Mouse (Mus musculus) intestine, embryonic 15.5 days (tissue): ENCODE measurements around the gene Tmem169. TPM values are rescaled to one million over a fixed set of nuclear protein-coding genes. Genes with fewer than 3 reads are reported as not detected.
"Not testable (repeated sequence)": the region's sequence is repeated elsewhere in the genome, so short reads cannot be mapped to it uniquely, and the experiment has no call there.

Experiments
- ATAC-seq: fragments of 200-750 bp; cut with Nextera tagmentation; 2 replicates; pipeline ENCODE4 v1.8.0; 2017; ENCODE audit warnings: moderate TSS enrichment, moderate library complexity
- H3K27ac ChIP-seq: fragments of 300-500 bp; sonication (generic); 2 replicates; pipeline ENCODE4 v1.5.1; 2015; ENCODE audit warnings: mild to moderate bottlenecking, inconsistent platforms
- H3K27me3 ChIP-seq: fragments of 300-500 bp; sonication (generic); replicated peaks from 2 replicates; pipeline ENCODE4 v1.6.1; 2015; ENCODE audit warnings: inconsistent platforms
- H3K36me3 ChIP-seq: fragments of 300-500 bp; sonication (generic); 2 replicates; pipeline ENCODE4 v1.6.1; 2015; ENCODE audit warnings: inconsistent platforms
- H3K4me1 ChIP-seq: fragments of 300-500 bp; sonication (generic); replicated peaks from 2 replicates; pipeline ENCODE4 v1.6.1; 2015; ENCODE audit warnings: inconsistent platforms
- H3K4me2 ChIP-seq: fragments of 300-500 bp; sonication (generic); replicated peaks from 2 replicates; pipeline ENCODE4 v1.6.1; 2015; ENCODE audit warnings: mild to moderate bottlenecking, inconsistent platforms
- H3K4me3 ChIP-seq: fragments of 300-500 bp; sonication (generic); replicated peaks from 2 replicates; pipeline ENCODE4 v1.5.1; 2015; ENCODE audit warnings: inconsistent platforms
- H3K9ac ChIP-seq: fragments of 300-500 bp; sonication (generic); 2 replicates; pipeline ENCODE4 v1.6.1; 2015; ENCODE audit warnings: inconsistent platforms
- H3K9me3 ChIP-seq: fragments of 300-500 bp; sonication (generic); 2 replicates; pipeline ENCODE4 v1.6.1; 2016; ENCODE audit warnings: inconsistent platforms
- WGBS: fragments of 180-500 bp; shearing (Covaris S2); methylation state at CpG from one replicate; pipeline ENCODE4 v1.1.7; 2015; 5-methylcytosine and 5-hydroxymethylcytosine counted together
- polyA plus RNA-seq: library from polyadenylated mRNA; unstranded; fragments of >200 nt; fragmentation: Nextera tagmentation; extraction: Ambion mirVana; gene quantifications from 2 replicates; pipeline ENCODE4 v1.2.1, GENCODE M21; 2015

The Tmem169 gene
- 2.8 and 3.0 TPM in 2 replicates for polyA plus RNA-seq

GRCm38 (mm10) chr1:72283992-72284485, at the start of gene Tmem169, which contains the start of gene Pecr:
Tmem169 (plus strand) TSS chr1:72284369.
Pecr (minus strand) TSS chr1:72284314.
- 0 out of 2 replicates have a peak, but pooled peaks cover 2% of the 10 kb centered on the region for H3K4me1 ChIP-seq
- H3K4me3 ChIP-seq, result peak within 1 kb of the TSS; percentile 60
- H3K4me2 ChIP-seq, result peak within 1 kb of the TSS; percentile 89
- under 1% methylated on average over 30 of the region's 30 CpGs for WGBS
- no peaks in the 10 kb centered on the region for H3K36me3 ChIP-seq
- H3K27me3 ChIP-seq, result no peaks in the 10 kb centered on the region
- peak within 1 kb of the TSS; percentile 66 for H3K27ac ChIP-seq
- H3K9ac ChIP-seq, result peak within 1 kb of the TSS; percentile 70
- no peaks in the 10 kb centered on the region for H3K9me3 ChIP-seq
- ATAC-seq, result peak; percentile 98

DNA sequence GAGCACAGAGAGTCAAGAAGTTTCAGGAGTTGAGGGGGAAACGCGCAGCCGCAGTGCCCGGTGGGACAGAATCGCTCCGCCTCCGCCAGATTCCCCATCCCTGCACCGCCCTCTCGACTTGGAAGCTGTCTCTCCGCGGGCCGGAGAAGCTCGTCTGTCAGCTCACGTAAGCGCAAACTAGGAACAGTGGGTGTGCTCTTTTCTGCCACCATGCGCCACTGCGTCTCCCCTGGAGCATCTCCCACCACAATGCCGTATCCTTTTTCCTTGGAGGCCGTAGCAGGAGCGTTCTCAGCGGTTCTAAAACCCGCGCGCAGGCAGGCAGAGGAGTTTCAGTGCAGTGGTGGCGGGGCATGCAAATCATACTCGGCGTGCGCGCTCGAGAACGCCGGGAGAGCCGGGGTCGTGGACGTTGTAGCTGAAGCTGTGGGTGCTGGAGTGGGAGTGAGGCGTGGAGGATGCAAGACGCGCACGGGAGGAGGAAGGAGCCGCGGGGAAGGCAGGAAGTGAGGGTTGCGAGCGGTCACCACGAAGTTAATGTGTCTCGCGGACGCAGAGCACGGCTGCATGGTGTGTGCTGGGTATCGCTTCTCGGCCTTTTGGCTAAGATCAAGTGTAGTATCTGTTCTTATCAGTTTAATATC, 47.7 kb upstream of the Tmem169 start:
- not testable (repeated sequence) for H3K4me1 ChIP-seq
- WGBS, result under 1% methylated on average over 38 of the region's 50 CpGs
- H3K27ac ChIP-seq, result peak overlapping the region; percentile 88

GRCm38 (mm10) chr1:72237007-72237775, 47.0 kb upstream of the Tmem169 start:
- H3K9ac ChIP-seq, result no peak overlapping the region
- H3K27ac ChIP-seq, result no peak overlapping the region
- ATAC-seq, result peak; percentile 83
- no peak overlapping the region for H3K4me3 ChIP-seq
- no peaks in the 10 kb centered on the region for H3K36me3 ChIP-seq
- no peaks in the 10 kb centered on the region for H3K9me3 ChIP-seq
- H3K27me3 ChIP-seq, result no peaks in the 10 kb centered on the region
- 5% methylated on average over 13 of the region's 13 CpGs for WGBS
- H3K4me1 ChIP-seq, result no peaks in the 10 kb centered on the region
- peak overlapping the region; percentile 31 for H3K4me2 ChIP-seq

More for the DNA sequence above, 47.7 kb upstream of the Tmem169 start:
- not testable (repeated sequence) for H3K36me3 ChIP-seq, H3K27me3 ChIP-seq, H3K9me3 ChIP-seq
- peak; percentile 93 for ATAC-seq
- Histone ChIP-seq H3K4me3 (peak overlapping the region; percentile 58), H3K4me2 (peak overlapping the region; percentile 81), H3K9ac (peak overlapping the region; percentile 54)

DNA sequence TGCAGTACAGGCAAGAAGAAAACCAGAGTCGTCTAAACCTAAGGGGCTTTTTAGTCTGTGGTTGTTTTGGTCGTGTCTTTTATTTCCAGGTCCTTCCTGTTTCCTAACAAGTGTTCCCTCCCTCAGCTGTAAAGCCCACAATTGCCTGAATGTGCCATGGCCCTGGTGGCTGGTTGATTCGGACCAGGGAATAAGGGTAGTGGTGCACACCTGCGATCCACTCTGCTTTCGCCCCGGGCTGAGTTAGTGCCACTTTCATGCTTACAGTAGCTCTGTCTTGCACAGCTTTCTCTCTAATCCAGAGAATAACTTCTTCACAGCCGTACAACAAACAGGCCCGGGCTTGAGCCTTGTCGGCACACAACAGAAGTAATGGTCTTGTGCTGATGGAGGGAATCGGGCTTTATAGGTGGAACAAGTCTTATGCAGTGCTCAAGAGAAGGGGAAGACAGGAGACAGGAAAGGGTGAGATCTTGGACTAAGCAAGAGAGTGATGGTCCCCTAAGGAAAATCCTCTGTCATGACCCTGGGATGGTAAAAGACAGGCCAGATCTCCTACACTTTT, 46.1 kb upstream of the Tmem169 start:
- H3K4me3 ChIP-seq, result no peak overlapping the region
- ATAC-seq, result no peak
- no peaks in the 10 kb centered on the region for H3K27me3 ChIP-seq
- WGBS, result 66% methylated on average over 10 of the region's 10 CpGs
- H3K4me2 ChIP-seq, result 0 out of 2 replicates have a peak overlapping the region, but pooled peaks have one; percentile 2
- no peaks in the 10 kb centered on the region for H3K9me3 ChIP-seq
- no peak overlapping the region for H3K9ac ChIP-seq
- H3K4me1 ChIP-seq, result no peaks in the 10 kb centered on the region
- H3K36me3 ChIP-seq, result no peaks in the 10 kb centered on the region
- H3K27ac ChIP-seq, result no peak overlapping the region

- H3K9ac ChIP-seq, H3K36me3 ChIP-seq, H3K9me3 ChIP-seq, H3K27ac ChIP-seq, H3K27me3 ChIP-seq, H3K4me1 ChIP-seq, H3K4me3 ChIP-seq, H3K4me2 ChIP-seq, ATAC-seq: not testable (repeated sequence)
- 85% methylated on average over 3 of the region's 3 CpGs for WGBS
Measured at GRCm38 (mm10) chr1:72239113-72239512, 45.1 kb upstream of the Tmem169 start.

DNA sequence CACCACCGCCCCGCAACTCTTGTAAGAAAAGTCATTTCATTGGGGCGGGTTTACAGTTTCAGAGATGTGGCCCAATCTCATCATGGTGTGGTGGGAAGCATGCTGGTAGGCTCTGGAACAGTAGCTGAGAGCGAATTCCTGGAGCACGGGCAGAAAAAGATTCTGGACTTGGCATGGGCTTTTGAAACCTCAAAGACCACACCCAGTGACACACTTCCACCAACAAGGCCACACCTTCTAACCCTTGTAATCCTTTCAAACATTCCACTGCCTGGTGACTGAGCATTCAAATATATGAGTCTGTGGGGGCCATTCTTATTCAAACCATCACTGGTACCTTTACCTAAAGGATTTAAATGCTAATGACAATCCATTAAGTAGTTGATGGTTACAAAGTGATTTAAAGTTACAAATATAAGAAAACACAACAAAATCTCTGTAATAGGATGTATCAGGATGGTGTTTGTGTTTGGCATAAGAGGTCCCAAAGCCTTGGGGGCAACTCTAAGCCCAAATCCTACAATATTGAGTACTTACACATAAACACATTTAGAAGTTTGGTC, 41.5 kb upstream of the Tmem169 start:
- H3K27ac ChIP-seq, result no peak overlapping the region
- H3K9ac ChIP-seq, result no peak overlapping the region
- H3K9me3 ChIP-seq, result no peaks in the 10 kb centered on the region
- no peak overlapping the region for H3K4me3 ChIP-seq
- H3K36me3 ChIP-seq, result no peaks in the 10 kb centered on the region
- WGBS, result 90% methylated on average over 5 of the region's 5 CpGs
- H3K4me1 ChIP-seq, result no peaks in the 10 kb centered on the region
- no peak for ATAC-seq
- no peak overlapping the region for H3K4me2 ChIP-seq
- H3K27me3 ChIP-seq, result no peaks in the 10 kb centered on the region

- H3K4me3 ChIP-seq, result peak overlapping the region; percentile 42
- H3K9ac ChIP-seq, result peak overlapping the region; percentile 74
- no peaks in the 10 kb centered on the region for H3K36me3 ChIP-seq
- H3K9me3 ChIP-seq, result no peaks in the 10 kb centered on the region
- no peaks in the 10 kb centered on the region for H3K4me1 ChIP-seq
- peak overlapping the region; percentile 51 for H3K4me2 ChIP-seq
- H3K27ac ChIP-seq, result peak overlapping the region; percentile 98
- no peaks in the 10 kb centered on the region for H3K27me3 ChIP-seq
- peak; percentile 98 for ATAC-seq
- under 1% methylated on average over 47 of the region's 47 CpGs for WGBS
Measured at GRCm38 (mm10) chr1:72243656-72244316, 40.4 kb upstream of the Tmem169 start.

GRCm38 (mm10) chr1:72244317-72245036, 39.7 kb upstream of the Tmem169 start:
- peak overlapping the region; percentile 64; the same call in 1 of the 2 replicates for H3K27ac ChIP-seq
- no peak overlapping the region for H3K4me2 ChIP-seq
- no peak overlapping the region for H3K9ac ChIP-seq
- H3K27me3 ChIP-seq, result no peaks in the 10 kb centered on the region
- WGBS, result 1% methylated on average over 12 of the region's 12 CpGs
- H3K4me1 ChIP-seq, result no peaks in the 10 kb centered on the region
- no peak overlapping the region for H3K4me3 ChIP-seq
- ATAC-seq, result peak; percentile 92
- no peaks in the 10 kb centered on the region for H3K9me3 ChIP-seq
- no peaks in the 10 kb centered on the region for H3K36me3 ChIP-seq

DNA sequence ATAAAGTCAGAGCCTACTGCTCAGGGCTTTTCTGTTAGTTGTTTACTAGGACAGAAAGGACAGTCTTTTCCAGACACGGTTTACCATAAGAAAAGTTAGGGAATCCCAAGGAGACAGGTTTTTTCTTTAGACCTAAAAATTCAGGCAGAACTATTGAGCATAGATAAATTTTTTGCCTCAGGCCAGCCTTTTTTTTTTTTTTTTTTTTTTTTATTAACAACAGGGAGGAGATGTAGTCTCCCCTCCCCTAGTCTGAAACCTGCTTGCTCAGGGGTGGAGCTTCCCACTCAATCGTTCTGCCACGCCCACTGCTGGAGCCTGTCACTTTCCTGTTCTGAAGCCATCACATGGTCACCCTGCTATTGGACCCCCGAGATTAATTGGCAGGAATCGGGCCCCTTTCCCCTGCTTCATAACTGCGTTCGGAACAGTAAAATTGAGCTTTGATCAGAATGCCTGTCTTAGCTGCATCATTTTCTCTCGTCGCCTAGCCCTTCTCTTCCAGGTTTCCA, 35.9 kb upstream of the Tmem169 start:
- WGBS, result 44% methylated on average over 9 of the region's 9 CpGs

GRCm38 (mm10) chr1:72251806-72252205, 32.4 kb upstream of the Tmem169 start:
- Histone ChIP-seq H3K9ac (no peak overlapping the region), H3K4me2 (no peak overlapping the region), H3K27ac (no peak overlapping the region), H3K27me3 (no peaks in the 10 kb centered on the region), H3K36me3 (no peaks in the 10 kb centered on the region), H3K4me1 (peaks cover 3% of the 10 kb centered on the region), H3K9me3 (no peaks in the 10 kb centered on the region), H3K4me3 (no peak overlapping the region)
- no peak for ATAC-seq
- WGBS, result 89% methylated on average over 1 of the region's 1 CpGs

More for the DNA sequence above, 35.9 kb upstream of the Tmem169 start:
- H3K27ac ChIP-seq, H3K4me1 ChIP-seq, H3K4me2 ChIP-seq, H3K9me3 ChIP-seq, H3K9ac ChIP-seq, H3K27me3 ChIP-seq, H3K36me3 ChIP-seq, H3K4me3 ChIP-seq, ATAC-seq: not testable (repeated sequence)

GRCm38 (mm10) chr1:72253881-72254491, 30.2 kb upstream of the Tmem169 start:
- Histone ChIP-seq H3K36me3 (no peaks in the 10 kb centered on the region), H3K27me3 (no peaks in the 10 kb centered on the region), H3K9ac (no peak overlapping the region), H3K4me3 (peak overlapping the region; percentile 40), H3K9me3 (no peaks in the 10 kb centered on the region), H3K27ac (peak overlapping the region; percentile 91; the same call in 1 of the 2 replicates), H3K4me1 (peaks cover 3% of the 10 kb centered on the region), H3K4me2 (peak overlapping the region; percentile 57)
- peak; percentile 18; the same call in 1 of the 2 replicates for ATAC-seq
- WGBS, result 28% methylated on average over 11 of the region's 11 CpGs
